Mouse (Mus musculus) forebrain, postnatal 0 days (tissue): Measurements from ENCODE around the gene Vmn1r95. TPM values are rescaled to one million over a fixed set of nuclear protein-coding genes. Genes with fewer than 3 reads are reported as not detected.
"Not testable (repeated sequence)": the region's sequence is repeated elsewhere in the genome, so short reads cannot be mapped to it uniquely, and the experiment has no call there.

Experiments
- ATAC-seq: fragments of 200-750 bp; cut with Nextera tagmentation; 2 replicates; pipeline ENCODE4 v1.8.0; 2017; ENCODE audit warnings: mild to moderate bottlenecking, moderate library complexity
- DNase-seq: peaks from one replicate; pipeline ENCODE4 v3.0.0-alpha.2; 2015
- H3K27ac ChIP-seq: fragments of 300-500 bp; sonication (generic); 2 replicates; pipeline ENCODE4 v1.5.1; 2014; ENCODE audit warnings: low read depth, mild to moderate bottlenecking, antibody characterized with exemption, low read length, moderate library complexity, mixed read lengths
- H3K27me3 ChIP-seq: fragments of 300-500 bp; sonication (generic); 2 replicates; pipeline ENCODE4 v1.6.1; 2014; ENCODE audit warnings: mild to moderate bottlenecking, low read length, mixed read lengths; ENCODE audit not compliant: insufficient read depth
- H3K36me3 ChIP-seq: fragments of 300-500 bp; sonication (generic); 2 replicates; pipeline ENCODE4 v1.6.1; 2014; ENCODE audit warnings: mild to moderate bottlenecking, moderate library complexity; ENCODE audit not compliant: insufficient read depth
- H3K4me1 ChIP-seq: fragments of 300-500 bp; sonication (generic); 2 replicates; pipeline ENCODE4 v1.6.1; 2014; ENCODE audit warnings: antibody characterized with exemption; ENCODE audit not compliant: insufficient read depth
- H3K4me2 ChIP-seq: fragments of 300-500 bp; sonication (generic); 2 replicates; pipeline ENCODE4 v1.6.1; 2014; ENCODE audit warnings: low read depth, mild to moderate bottlenecking, moderate library complexity
- H3K4me3 ChIP-seq: fragments of 300-500 bp; sonication (generic); 2 replicates; pipeline ENCODE4 v1.5.1; 2014; ENCODE audit warnings: low read depth, low read length, mixed read lengths
- H3K9ac ChIP-seq: fragments of 300-500 bp; sonication (generic); 2 replicates; pipeline ENCODE4 v1.6.1; 2014; ENCODE audit warnings: mild to moderate bottlenecking
- H3K9me3 ChIP-seq: fragments of 300-500 bp; sonication (generic); 2 replicates; pipeline ENCODE4 v1.6.1; 2016; ENCODE audit warnings: low read length
- WGBS: fragments of 180-500 bp; shearing (Covaris S2); extraction: QIAGEN DNeasy Blood & Tissue Kit; methylation state at CpG from one replicate; pipeline ENCODE4 v1.1.7; 2014; 5-methylcytosine and 5-hydroxymethylcytosine counted together
- polyA plus RNA-seq: library from polyadenylated mRNA; unstranded; fragments of >200 nt; fragmentation: Nextera tagmentation; extraction: Ambion mirVana; gene quantifications from 2 replicates; pipeline ENCODE4 v1.2.1, GENCODE M21; 2015
- total RNA-seq: library from RNA; depleted of rRNA; stranded (reverse); fragments of >200 nt; gene quantifications from 2 replicates; pipeline ENCODE4 v1.2.3, GENCODE M21; 2014; rRNA removed

Vmn1r95 gene
- total RNA-seq (not detected in 2 replicates), polyA plus RNA-seq (not detected in 2 replicates)

DNA sequence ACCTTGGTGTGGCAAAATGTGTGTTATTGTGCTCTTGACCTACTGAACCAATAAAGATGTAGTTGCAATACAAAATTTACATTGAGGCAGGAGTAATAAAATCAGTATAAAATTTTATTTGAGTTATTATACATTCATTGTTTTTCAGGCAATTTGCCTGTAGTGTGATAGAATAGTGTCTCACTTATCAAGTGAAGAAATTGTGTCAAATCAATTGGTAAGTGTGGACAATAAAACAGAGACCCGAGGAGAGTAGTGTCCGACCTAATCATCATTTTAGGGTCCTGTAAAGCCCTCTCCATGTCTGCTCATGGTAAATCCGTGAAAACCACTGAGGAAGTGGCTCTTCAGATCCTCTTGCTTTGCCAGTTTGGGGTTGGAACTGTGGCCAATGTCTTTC lies at the start of gene Vmn1r95:
Gene Vmn1r95 (plus strand): TSS at position 301 of the 400 bp plus-strand sequence.
- H3K36me3 ChIP-seq, DNase-seq, H3K27me3 ChIP-seq, H3K27ac ChIP-seq, ATAC-seq, H3K4me3 ChIP-seq, H3K9ac ChIP-seq, H3K4me2 ChIP-seq, H3K4me1 ChIP-seq, H3K9me3 ChIP-seq: not testable (repeated sequence)
- WGBS: no CpG with 5 or more reads among the region's 3 CpGs

DNA sequence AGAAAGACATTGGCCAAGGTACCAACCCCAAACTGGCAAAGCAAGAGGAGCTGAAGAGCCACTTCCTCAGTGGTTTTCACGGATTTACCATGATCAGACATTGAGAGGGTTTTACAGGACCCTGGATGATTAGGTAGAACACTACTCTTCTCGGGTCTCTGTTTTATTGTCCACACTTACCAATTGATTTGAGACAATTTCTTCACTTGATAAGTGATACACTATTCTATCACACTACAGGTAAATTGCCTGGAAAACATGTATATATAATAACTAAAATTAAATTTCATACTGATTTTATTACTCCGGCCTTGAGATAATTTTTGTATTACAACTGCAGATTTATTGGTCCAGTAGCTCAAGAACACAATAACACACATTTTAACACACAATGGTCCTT lies 25.2 kb upstream of the Vmn1r95 start, which contains the start of gene Vmn1r94:
Gene Vmn1r94 (minus strand): TSS at position 101 of the 400 bp plus-strand sequence.
- H3K27ac ChIP-seq, H3K4me3 ChIP-seq, H3K9ac ChIP-seq, H3K27me3 ChIP-seq, H3K4me1 ChIP-seq, H3K9me3 ChIP-seq, H3K4me2 ChIP-seq, ATAC-seq, H3K36me3 ChIP-seq, DNase-seq: not testable (repeated sequence)
- no CpG with 5 or more reads among the region's 3 CpGs for WGBS

DNA sequence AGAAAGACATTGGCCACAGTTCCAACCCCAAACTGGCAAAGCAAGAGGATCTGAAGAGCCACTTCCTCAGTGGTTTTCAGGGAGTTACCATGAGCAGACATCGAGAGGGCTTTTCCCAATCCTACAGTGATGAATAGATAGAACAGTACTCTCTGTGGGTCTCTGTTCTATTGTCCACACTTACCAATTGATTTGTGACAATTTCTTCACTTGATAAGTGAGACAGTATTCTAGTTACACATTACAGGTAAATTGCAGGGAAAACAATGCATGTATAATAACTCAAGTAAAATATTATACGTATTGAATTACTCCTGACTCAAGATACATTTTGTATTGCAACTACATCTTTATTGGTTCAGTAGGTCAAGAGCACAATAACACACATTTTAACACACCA lies 12.0 kb downstream of the Vmn1r95 start, which contains the start of gene Gm6164:
Gene Gm6164 (minus strand): TSS at position 101 of the 400 bp plus-strand sequence.
- not testable (repeated sequence) for H3K4me1 ChIP-seq, H3K9me3 ChIP-seq, H3K4me2 ChIP-seq, H3K27me3 ChIP-seq, H3K9ac ChIP-seq, H3K36me3 ChIP-seq, H3K27ac ChIP-seq, H3K4me3 ChIP-seq, DNase-seq, ATAC-seq
- no CpG with 5 or more reads among the region's 2 CpGs for WGBS

DNA sequence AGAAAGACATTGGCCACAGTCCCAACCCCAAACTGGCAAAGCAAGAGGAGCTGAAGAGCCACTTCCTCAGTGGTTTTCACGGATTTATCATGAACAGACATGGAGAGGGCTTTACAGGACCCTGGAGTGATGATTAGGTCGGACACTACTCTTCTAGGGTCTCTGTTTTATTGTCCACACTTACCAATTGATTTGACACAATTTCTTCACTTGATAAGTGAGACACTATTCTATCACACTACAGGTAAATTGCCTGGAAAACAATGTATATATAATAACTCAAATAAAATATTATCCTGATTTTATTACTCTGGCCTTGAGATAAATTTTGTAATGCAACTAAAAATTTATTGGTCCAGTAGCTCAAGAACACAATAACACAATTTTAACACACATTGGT lies 40.2 kb downstream of the Vmn1r95 start, which contains the start of gene Gm4498:
Gene Gm4498 (minus strand): TSS at position 101 of the 400 bp plus-strand sequence.
- H3K4me1 ChIP-seq, DNase-seq, H3K27me3 ChIP-seq, H3K9ac ChIP-seq, H3K9me3 ChIP-seq, ATAC-seq, H3K27ac ChIP-seq, H3K36me3 ChIP-seq, H3K4me3 ChIP-seq, H3K4me2 ChIP-seq: not testable (repeated sequence)
- WGBS: no CpG with 5 or more reads among the region's 2 CpGs

Other genes with a start within 250 kb of the Vmn1r95 start
- not detected in 2 replicates for gene Igsf23, start 243.0 kb upstream of the Vmn1r95 start, total RNA-seq
- gene Igsf23, start 243.0 kb upstream of the Vmn1r95 start, polyA plus RNA-seq: not detected in 2 replicates
- not detected in 2 replicates for gene Ceacam20, start 228.3 kb upstream of the Vmn1r95 start, total RNA-seq
- gene Ceacam20, start 228.3 kb upstream of the Vmn1r95 start, polyA plus RNA-seq: not detected in 2 replicates
- gene Nlrp9b, start 202.2 kb upstream of the Vmn1r95 start, total RNA-seq: not detected in 2 replicates
- gene Nlrp9b, start 202.2 kb upstream of the Vmn1r95 start, polyA plus RNA-seq: not detected in 2 replicates
- not detected in 2 replicates for gene Vmn1r91, start 94.0 kb upstream of the Vmn1r95 start, total RNA-seq
- not detected in 2 replicates for gene Vmn1r91, start 94.0 kb upstream of the Vmn1r95 start, polyA plus RNA-seq
- gene Gm16442, start 71.1 kb upstream of the Vmn1r95 start, total RNA-seq: not detected in 2 replicates
- gene Gm16442, start 71.1 kb upstream of the Vmn1r95 start, polyA plus RNA-seq: not detected in 2 replicates
- gene Vmn1r93, start 54.6 kb upstream of the Vmn1r95 start, total RNA-seq: not detected in 2 replicates
- not detected in 2 replicates for gene Vmn1r93, start 54.6 kb upstream of the Vmn1r95 start, polyA plus RNA-seq
- not detected in 2 replicates for gene Vmn1r94, start 25.3 kb upstream of the Vmn1r95 start, total RNA-seq
- gene Vmn1r94, start 25.3 kb upstream of the Vmn1r95 start, polyA plus RNA-seq: not detected in 2 replicates
- gene Gm6164, start 11.9 kb downstream of the Vmn1r95 start, total RNA-seq: not detected in 2 replicates
- not detected in 2 replicates for gene Gm6164, start 11.9 kb downstream of the Vmn1r95 start, polyA plus RNA-seq
- gene Gm4498, start 40.1 kb downstream of the Vmn1r95 start, total RNA-seq: not detected in 2 replicates
- not detected in 2 replicates for gene Gm4498, start 40.1 kb downstream of the Vmn1r95 start, polyA plus RNA-seq
- not detected in 2 replicates for gene Gm5890, start 69.1 kb downstream of the Vmn1r95 start, total RNA-seq
- gene Gm5890, start 69.1 kb downstream of the Vmn1r95 start, polyA plus RNA-seq: not detected in 2 replicates
- not detected in 2 replicates for gene Gm4133, start 140.4 kb downstream of the Vmn1r95 start, total RNA-seq
- not detected in 2 replicates for gene Gm4133, start 140.4 kb downstream of the Vmn1r95 start, polyA plus RNA-seq
- not detected in 2 replicates for gene Gm5728, start 181.7 kb downstream of the Vmn1r95 start, total RNA-seq
- not detected in 2 replicates for gene Gm5728, start 181.7 kb downstream of the Vmn1r95 start, polyA plus RNA-seq
- not detected in 2 replicates for gene Vmn1r100, start 224.2 kb downstream of the Vmn1r95 start, total RNA-seq
- gene Vmn1r100, start 224.2 kb downstream of the Vmn1r95 start, polyA plus RNA-seq: not detected in 2 replicates
- gene Vmn1r101, start 248.9 kb downstream of the Vmn1r95 start, total RNA-seq: not detected in 2 replicates
- not detected in 2 replicates for gene Vmn1r101, start 248.9 kb downstream of the Vmn1r95 start, polyA plus RNA-seq